Mouse (Mus musculus) lung, adult 2 months (tissue): ENCODE data around the gene Rnaset2b.
"Not testable (repeated sequence)": the region's sequence is repeated elsewhere in the genome, so short reads cannot be mapped to it uniquely, and the experiment has no call there.

Source experiments
- CTCF ChIP-seq: fragments of 200-500 bp; IDR thresholded peaks from 2 replicates; pipeline ENCODE4 v1.5.1; 2011; ENCODE audit warnings: mild to moderate bottlenecking, low read length, control low read depth; ENCODE audit not compliant: insufficient read depth
- POLR2A ChIP-seq: fragments of 200-500 bp; IDR thresholded peaks from 2 replicates; pipeline ENCODE4 v1.6.1; 2011; ENCODE audit warnings: low read depth, mild to moderate bottlenecking, control low read depth, low read length, borderline replicate concordance; ENCODE audit errors: extremely low read depth

GRCm38 (mm10) chr17:6931625-6932024 lies 38.8 kb upstream of the Rnaset2b start:
- TF ChIP-seq POLR2A, CTCF: not testable (repeated sequence)
